Mouse (Mus musculus): ENCODE measurements around the gene Olfr508. TPM values are rescaled to one million over a fixed set of nuclear protein-coding genes. Genes with fewer than 3 reads are reported as not detected.
"Not testable (repeated sequence)": the region's sequence is repeated elsewhere in the genome, so short reads cannot be mapped to it uniquely, and the experiment has no call there.

The Olfr508 gene
- total RNA-seq (2021), result not detected
- long read RNA-seq, experiment 1, result 0 reads
- long read RNA-seq, experiment 2, result 0 reads

DNA sequence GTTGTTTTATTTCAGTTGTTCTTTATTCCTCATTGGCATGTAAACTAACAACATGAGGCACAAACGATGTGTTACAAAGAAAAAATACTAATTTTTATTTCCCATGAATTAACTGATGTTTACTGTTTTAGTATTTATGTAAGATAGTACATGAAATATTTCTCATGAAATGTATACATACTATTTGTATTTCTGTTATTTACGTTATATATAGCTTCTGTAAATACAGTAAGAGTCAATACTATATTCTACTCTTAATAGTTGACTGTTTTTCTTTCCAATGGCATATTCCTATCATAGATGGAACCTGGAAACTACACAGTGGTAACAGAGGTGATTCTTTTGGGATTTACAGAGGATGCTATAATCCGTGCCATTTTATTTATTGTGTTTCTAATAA lies at the start of gene Olfr508:
Olfr508 (plus strand) TSS at position 301 of the 400 bp plus-strand sequence.
- DNase-seq (ENCODE audit: low spot score in 2 of 2), result no peak

DNA sequence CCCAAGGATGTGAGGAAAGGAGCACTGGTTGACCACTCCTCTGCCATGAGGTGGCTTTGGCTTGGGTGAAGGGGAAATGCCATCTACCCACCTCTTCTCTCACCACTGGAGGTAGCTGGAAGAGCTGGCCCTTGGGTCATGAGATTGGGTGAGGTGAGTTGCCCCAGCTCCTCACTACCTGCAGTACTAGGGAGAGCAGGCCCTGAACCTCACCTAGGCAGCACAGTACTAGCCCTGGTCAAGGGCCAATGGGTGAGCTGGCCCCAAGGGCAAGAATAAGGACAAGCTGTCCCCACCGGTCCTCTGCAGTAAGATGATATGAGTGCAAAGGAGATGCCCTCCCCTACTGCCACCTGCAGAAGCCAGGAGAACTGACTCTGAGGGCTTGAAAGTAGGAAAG lies 40.0 kb upstream of the Olfr508 start:
- DNase-seq (ENCODE audit: low spot score in 2 of 2), result no peak

DNA sequence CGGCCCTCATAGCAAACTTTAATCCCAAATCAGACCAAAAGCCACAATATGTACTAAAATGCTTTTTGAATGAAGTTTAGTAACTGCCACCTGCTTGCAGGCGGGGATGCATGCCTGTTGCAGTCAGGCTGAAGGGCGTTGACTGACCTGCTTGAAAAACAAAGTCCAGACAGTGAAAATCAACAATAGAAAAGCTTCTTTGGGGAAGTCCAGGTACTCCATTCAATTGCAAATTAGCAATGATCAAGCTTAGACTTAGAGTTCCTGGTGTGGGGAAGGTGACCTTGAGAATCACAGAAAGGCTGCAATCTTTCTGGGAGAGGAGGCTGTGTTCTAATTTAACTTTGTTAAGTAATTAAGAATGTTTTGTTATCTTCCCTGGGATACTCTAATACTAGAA lies 27.9 kb upstream of the Olfr508 start:
- DNase-seq (ENCODE audit: low spot score in 2 of 2), result not testable (repeated sequence)

DNA sequence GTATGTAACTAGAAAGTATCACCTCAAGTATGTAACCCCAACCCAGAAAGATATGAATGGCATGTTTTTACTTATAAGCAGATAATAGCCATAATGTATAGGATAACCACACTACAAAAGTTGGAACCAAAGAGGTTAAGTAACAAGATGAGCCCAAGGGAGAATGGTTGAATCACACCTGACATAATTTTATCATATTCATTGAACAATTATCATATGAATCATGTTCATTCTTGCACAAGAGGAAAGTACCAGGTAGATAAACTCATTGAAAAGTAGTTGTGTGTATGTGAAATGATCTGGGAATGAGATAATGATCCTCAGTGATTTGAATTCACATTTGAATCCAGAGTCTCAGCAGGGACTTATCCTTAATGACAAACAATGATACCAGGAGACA lies 19.3 kb upstream of the Olfr508 start, which contains the start of gene Olfr506:
Olfr506 (plus strand) TSS at position 301 of the 400 bp plus-strand sequence.
- DNase-seq (ENCODE audit: low spot score in 2 of 2), result no peak

DNA sequence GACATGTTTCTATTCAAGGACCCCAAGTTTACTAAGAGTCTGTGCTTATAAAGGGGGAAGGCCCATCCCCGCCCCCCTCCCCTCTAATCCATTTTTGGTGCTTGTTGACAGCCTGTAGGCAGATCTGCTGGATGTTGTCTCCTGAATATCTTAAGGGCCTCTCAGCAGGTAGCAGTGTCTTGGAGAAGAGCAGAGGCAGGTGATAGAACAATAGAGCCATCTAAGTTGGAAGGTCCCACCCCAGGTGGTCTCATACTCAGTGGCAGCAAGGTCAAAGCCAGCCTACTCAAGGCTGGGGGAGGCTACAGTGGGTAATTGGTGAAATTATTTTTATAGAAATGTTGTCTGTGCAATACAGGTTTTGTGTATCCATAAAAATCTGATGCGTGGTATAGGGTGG lies 15.7 kb upstream of the Olfr508 start:
- no peak for DNase-seq (ENCODE audit: low spot score in 2 of 2)

DNA sequence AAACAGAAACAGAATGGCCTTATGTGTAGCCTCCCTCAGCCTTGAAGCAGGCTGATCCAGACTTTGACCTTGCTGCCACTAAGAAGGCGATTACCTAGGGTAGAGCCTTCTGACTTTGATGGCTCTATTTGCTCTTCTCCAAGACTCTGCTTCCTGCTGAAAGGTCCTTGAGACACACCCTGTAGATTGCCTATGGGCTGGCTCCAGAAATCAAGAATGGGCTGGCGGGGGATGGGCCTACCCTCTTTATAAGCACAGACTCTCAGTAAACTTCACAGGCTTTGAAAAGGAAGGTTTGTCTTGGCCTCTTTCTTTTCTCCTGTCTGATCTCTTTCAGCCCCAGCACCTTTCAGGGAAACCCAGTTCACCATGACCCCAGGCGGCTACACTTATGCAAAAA lies 13.0 kb upstream of the Olfr508 start:
- not testable (repeated sequence) for DNase-seq (ENCODE audit: low spot score in 2 of 2)

DNA sequence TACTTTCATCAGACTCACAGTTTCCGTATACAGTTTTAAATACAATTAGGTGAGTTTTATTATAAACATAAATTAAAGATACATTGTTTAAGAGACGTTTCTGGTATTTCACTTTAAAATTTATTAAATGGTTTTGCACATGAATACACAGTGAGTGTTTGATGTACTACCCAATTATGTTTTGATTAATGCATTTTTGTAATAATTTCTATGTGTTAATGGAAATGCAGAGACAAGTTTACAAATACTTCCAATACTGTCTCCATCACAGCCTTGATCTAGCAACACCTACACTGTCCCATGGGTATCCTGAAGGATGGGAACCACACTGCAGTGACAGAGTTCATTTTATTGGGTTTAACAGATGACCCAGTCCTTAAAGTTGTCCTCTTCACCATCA lies 8.3 kb upstream of the Olfr508 start, which contains the start of gene Olfr507:
Olfr507 (plus strand) TSS at position 301 of the 400 bp plus-strand sequence.
- DNase-seq (ENCODE audit: low spot score in 2 of 2), result no peak

DNA sequence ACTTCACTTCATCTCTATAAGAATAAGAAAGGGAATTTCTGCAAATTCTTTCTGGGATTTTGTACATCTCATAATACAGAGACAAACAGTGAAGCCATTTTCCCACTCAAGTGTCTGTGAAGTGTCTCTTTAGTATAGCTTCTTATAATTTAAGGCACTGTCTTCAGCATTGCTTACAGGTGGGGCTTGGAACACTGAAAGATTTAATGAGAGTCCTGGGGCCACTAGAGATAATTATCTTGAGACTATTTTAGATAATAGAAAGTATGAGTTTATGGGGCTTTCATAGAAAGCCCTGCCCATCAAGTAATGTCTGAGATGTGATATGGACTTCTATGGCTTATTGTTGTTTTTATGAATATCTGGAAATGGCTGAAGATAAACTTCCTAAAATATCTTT lies 22.0 kb downstream of the Olfr508 start, which contains the start of gene Olfr509:
Olfr509 (minus strand) TSS at position 101 of the 400 bp plus-strand sequence.
- DNase-seq (ENCODE audit: low spot score in 2 of 2), result no peak

DNA sequence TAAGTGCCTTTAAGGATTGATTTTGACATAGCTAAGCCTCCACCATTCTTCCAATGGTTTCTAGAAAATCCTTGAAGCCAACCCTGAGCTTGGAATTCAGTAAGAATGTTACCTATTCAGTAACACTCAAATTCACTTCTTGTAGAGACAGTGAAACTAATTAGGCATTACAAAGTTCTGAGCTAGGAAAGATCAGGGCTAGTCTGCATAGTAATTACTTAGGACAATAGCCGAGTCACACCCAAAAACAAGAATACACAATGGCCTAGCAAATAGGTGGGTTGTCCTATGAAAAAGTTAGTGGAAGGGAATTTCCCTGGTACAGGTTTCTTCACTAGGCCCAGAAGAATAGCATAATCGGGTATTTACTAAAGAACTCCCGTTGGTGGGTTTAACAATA lies 32.6 kb downstream of the Olfr508 start:
- DNase-seq (ENCODE audit: low spot score in 2 of 2), result no peak

DNA sequence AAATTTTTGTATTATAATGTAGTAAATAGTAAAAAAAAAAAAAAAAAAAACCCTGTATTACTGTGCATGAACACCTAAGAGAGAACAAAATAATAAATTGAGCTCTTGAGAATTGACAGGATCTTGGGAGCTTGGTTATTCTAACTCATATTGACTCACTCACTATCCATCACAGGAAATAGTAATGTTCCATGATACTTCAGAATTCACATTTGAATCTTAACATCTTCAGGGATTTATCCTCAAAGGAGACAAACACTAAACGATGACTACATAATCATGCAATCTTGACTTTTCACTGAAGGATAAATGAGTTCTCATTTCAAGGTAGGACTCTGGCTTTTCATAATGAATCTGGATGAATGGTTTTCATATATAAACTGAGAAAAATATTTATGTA lies 36.3 kb downstream of the Olfr508 start, which contains the start of gene Olfr510:
Olfr510 (plus strand) TSS at position 301 of the 400 bp plus-strand sequence.
- no peak for DNase-seq (ENCODE audit: low spot score in 2 of 2)

DNA sequence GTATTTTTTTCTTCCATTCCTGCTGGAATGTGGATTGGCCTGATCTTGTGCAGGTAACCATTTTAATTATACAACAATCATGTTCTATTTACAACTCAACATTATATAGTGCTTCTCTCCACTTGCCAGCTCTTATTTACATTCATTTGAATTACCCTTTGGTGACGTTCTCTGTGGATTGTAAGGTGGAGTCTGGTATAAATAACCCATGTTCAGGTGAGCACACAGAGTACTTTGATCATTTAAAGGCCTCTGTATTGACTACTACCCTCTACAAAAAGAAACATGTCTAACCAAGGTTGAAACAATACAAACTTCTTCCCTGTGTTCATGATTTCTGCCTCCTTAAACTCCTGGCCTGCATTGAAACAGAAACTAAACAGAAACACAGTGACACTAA lies 41.3 kb downstream of the Olfr508 start:
- no peak for DNase-seq (ENCODE audit: low spot score in 2 of 2)

DNA sequence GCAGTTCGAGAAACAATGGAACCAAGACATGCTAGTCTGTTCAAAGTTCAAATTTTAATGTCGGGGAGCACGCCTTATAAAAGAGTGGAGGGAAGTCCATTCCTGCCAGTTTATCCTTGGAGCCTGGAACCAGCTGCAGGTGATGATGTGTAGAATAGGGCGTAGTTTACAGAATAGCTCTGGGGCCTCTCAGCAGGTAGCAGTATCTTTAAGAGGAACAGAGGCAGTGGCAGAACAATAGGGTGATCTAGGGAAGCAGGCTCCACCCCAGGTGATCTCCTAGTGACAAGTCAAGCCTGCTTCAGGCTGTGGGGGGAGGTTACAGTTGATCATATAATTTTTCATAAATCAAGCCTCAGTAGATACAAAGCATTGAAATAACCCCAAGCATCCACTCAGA lies 49.1 kb downstream of the Olfr508 start:
- DNase-seq (ENCODE audit: low spot score in 2 of 2), result no peak

Other genes starting within 250 kb of the Olfr508 start
- not detected for gene Olfr495, start 236.8 kb upstream of the Olfr508 start, total RNA-seq (2021)
- gene Olfr497, start 209.6 kb upstream of the Olfr508 start, total RNA-seq (2021), result not detected
- gene Olfr498, start 164.7 kb upstream of the Olfr508 start, total RNA-seq (2021), result not detected
- gene Olfr502, start 104.9 kb upstream of the Olfr508 start, total RNA-seq (2021), result not detected
- not detected for gene Olfr503, start 85.5 kb upstream of the Olfr508 start, total RNA-seq (2021)
- gene Olfr504, start 64.2 kb upstream of the Olfr508 start, total RNA-seq (2021), result not detected
- gene Olfr506, start 19.2 kb upstream of the Olfr508 start, total RNA-seq (2021), result not detected
- not detected for gene Olfr507, start 8.2 kb upstream of the Olfr508 start, total RNA-seq (2021)
- not detected for gene Olfr509, start 21.9 kb downstream of the Olfr508 start, total RNA-seq (2021)
- gene Olfr510, start 36.4 kb downstream of the Olfr508 start, total RNA-seq (2021), result not detected
- gene Olfr512, start 83.3 kb downstream of the Olfr508 start, total RNA-seq (2021), result not detected
- not detected for gene Olfr513, start 121.0 kb downstream of the Olfr508 start, total RNA-seq (2021)
- gene Olfr514, start 196.0 kb downstream of the Olfr508 start, total RNA-seq (2021), result not detected
- gene Olfr516, start 220.5 kb downstream of the Olfr508 start, total RNA-seq (2021), result not detected
- not detected for gene Olfr517, start 242.4 kb downstream of the Olfr508 start, total RNA-seq (2021)

Measured in left cerebral cortex, adult 18-20 months (tissue).